Mouse (Mus musculus) CH12F3 (cell line): Measurements from ENCODE around the gene Tarbp2.

ENCODE experiments used
- in situ Hi-C: fragments of 300-500 bp; cut with MboI; formaldehyde crosslinking; loops from 2 replicates; pipeline ENCODE4 v1.14.3; 2020; ENCODE audit warnings: low sequenced_read_pairs

Tarbp2 gene

GRCm38 (mm10) chr15:102517976-102518858 lies at the start of gene Tarbp2:
Gene Tarbp2 (plus strand): TSS chr15:102518192.
- in situ Hi-C loops = no loop called here

GRCm38 (mm10) chr15:102468675-102469370 lies 49.2 kb upstream of the Tarbp2 start:
- in situ Hi-C loops = no loop called here

- in situ Hi-C loops = no loop called here
Observed at GRCm38 (mm10) chr15:102470183-102470604, 47.8 kb upstream of the Tarbp2 start, which contains the start of gene Pcbp2. Gene Pcbp2 (plus strand): TSS chr15:102470539.

GRCm38 (mm10) chr15:102470605-102471294 lies 47.2 kb upstream of the Tarbp2 start:
- in situ Hi-C loops = no loop called here

GRCm38 (mm10) chr15:102471295-102471645 lies 46.7 kb upstream of the Tarbp2 start:
- in situ Hi-C loops = no loop called here

GRCm38 (mm10) chr15:102471727-102472126 lies 46.3 kb upstream of the Tarbp2 start:
- in situ Hi-C loops = no loop called here

GRCm38 (mm10) chr15:102473246-102473645 lies 44.7 kb upstream of the Tarbp2 start:
- in situ Hi-C loops = no loop called here

GRCm38 (mm10) chr15:102474520-102474919 lies 43.5 kb upstream of the Tarbp2 start:
- in situ Hi-C loops = no loop called here

GRCm38 (mm10) chr15:102483136-102483535 lies 34.9 kb upstream of the Tarbp2 start:
- in situ Hi-C loops = no loop called here

- in situ Hi-C loops = no loop called here
Observed at GRCm38 (mm10) chr15:102485853-102486252, 32.1 kb upstream of the Tarbp2 start.

GRCm38 (mm10) chr15:102487664-102488063 lies 30.3 kb upstream of the Tarbp2 start:
- in situ Hi-C loops = no loop called here

- in situ Hi-C loops = no loop called here
Observed at GRCm38 (mm10) chr15:102498322-102498721, 19.7 kb upstream of the Tarbp2 start.

GRCm38 (mm10) chr15:102499370-102499769 lies 18.6 kb upstream of the Tarbp2 start:
- in situ Hi-C loops = no loop called here

GRCm38 (mm10) chr15:102499851-102500250 lies 18.1 kb upstream of the Tarbp2 start:
- in situ Hi-C loops = no loop called here

- in situ Hi-C loops = no loop called here
Observed at GRCm38 (mm10) chr15:102500479-102500878, 17.5 kb upstream of the Tarbp2 start.

GRCm38 (mm10) chr15:102501084-102501814 lies 16.7 kb upstream of the Tarbp2 start:
- in situ Hi-C loops = no loop called here

GRCm38 (mm10) chr15:102502254-102502840 lies 15.6 kb upstream of the Tarbp2 start:
- in situ Hi-C loops = no loop called here

- in situ Hi-C loops = no loop called here
Observed at GRCm38 (mm10) chr15:102503447-102503846, 14.5 kb upstream of the Tarbp2 start, which contains the start of gene Gm10337. Gene Gm10337 (plus strand): TSS chr15:102503722.

GRCm38 (mm10) chr15:102503924-102504782 lies 13.8 kb upstream of the Tarbp2 start:
- in situ Hi-C loops = no loop called here
